22 mouse cellular contexts compared by ENCODE assay signal in genomic region chr11:77532202-77532846, GRCm38 (mm10). TPM values are rescaled to one million over a fixed set of nuclear protein-coding genes. Genes with fewer than 3 reads are reported as not detected.
DNase-seq lines count a peak whose midpoint lies in the region; ATAC-seq lines count a peak whose summit lies in the region.
"Had no signal": no experiment of that assay in that cellular context is flagged by ENCODE, and none has a peak within 500 bp of the region (broad histone marks: within the 10 kb centered on the region; RNA-seq: fewer than 3 reads in every experiment).

No protein-coding gene starts in this region.

- no peaks in the 10 kb centered on the region for H3K4me1 ChIP-seq in midbrain, embryonic 16.5 days (ENCODE audit: control insufficient read depth, insufficient read depth, low read length)
- H3K4me1 ChIP-seq: embryonic facial prominence, embryonic 12.5 days; forebrain, embryonic 13.5 days had no signal

- H3K9ac ChIP-seq in midbrain, embryonic 16.5 days (ENCODE audit: low read depth, low read length): no peak overlapping the region
- H3K9ac ChIP-seq: embryonic facial prominence, embryonic 12.5 days; forebrain, embryonic 13.5 days had no signal

- H3K4me2 ChIP-seq in midbrain, embryonic 16.5 days (ENCODE audit: low read length): no peak overlapping the region
- H3K4me2 ChIP-seq: embryonic facial prominence, embryonic 12.5 days; forebrain, embryonic 13.5 days had no signal

- H3K4me3 ChIP-seq in midbrain, embryonic 16.5 days (ENCODE audit: low read depth, low read length): no peak overlapping the region
- H3K4me3 ChIP-seq: embryonic facial prominence, embryonic 10.5 days; embryonic facial prominence, embryonic 12.5 days; forebrain, embryonic 13.5 days had no signal

- peak; percentile 45 for DNase-seq in CD4-positive helper T cell, adult 2 months (ENCODE audit: low read depth, low spot score)
- peak; percentile 71 for DNase-seq in induced T-regulatory cell, adult 2 months (ENCODE audit: low read depth)
- DNase-seq in layer of hippocampus, adult 9-10 months (ENCODE audit: low spot score): no peak
- DNase-seq in spleen, postnatal 10 days (ENCODE audit: low spot score in 2 of 2): no peak
- DNase-seq: adrenal gland, adult 8-10 months; adrenal gland, postnatal 14 days; adrenal gland, postnatal 36 days; B cell, adult 2 months; cerebellum, adult 11-12 months; cerebellum, adult 2 months; cerebellum, adult 9-10 months; cerebellum, postnatal 10 days; cerebellum, postnatal 25 days had no signal

- no peaks in the 10 kb centered on the region for H3K9me3 ChIP-seq in midbrain, embryonic 16.5 days (replicated peaks; ENCODE audit: control insufficient read depth, low read length, poor library complexity, severe bottlenecking)
- H3K9me3 ChIP-seq: embryonic facial prominence, embryonic 10.5 days; embryonic facial prominence, embryonic 12.5 days; forebrain, embryonic 13.5 days had no signal

- ATAC-seq in CD4-positive, CD25-positive, alpha-beta regulatory T cell, adult 4 months: peak; percentile 69
- no peak for ATAC-seq in midbrain, embryonic 16.5 days
- ATAC-seq: forebrain, embryonic 13.5 days; forebrain, embryonic 16.5 days had no signal

- 91% methylated on average over 4 of the region's 4 CpGs for WGBS in midbrain, embryonic 16.5 days

- no peak overlapping the region for H3K27ac ChIP-seq in midbrain, embryonic 16.5 days (ENCODE audit: low read length)
- H3K27ac ChIP-seq: embryonic facial prominence, embryonic 10.5 days; embryonic facial prominence, embryonic 12.5 days; forebrain, embryonic 13.5 days had no signal

- H3K27me3 ChIP-seq in midbrain, embryonic 16.5 days (ENCODE audit: control insufficient read depth, insufficient read depth, low read depth, low read length): no peaks in the 10 kb centered on the region
- H3K27me3 ChIP-seq: embryonic facial prominence, embryonic 12.5 days; forebrain, embryonic 13.5 days had no signal

- H3K36me3 ChIP-seq in midbrain, embryonic 16.5 days (ENCODE audit: control insufficient read depth, insufficient read depth, low read length): peaks cover 2% of the 10 kb centered on the region; the same call in 1 of the 2 replicates

RNA-seq across cellular contexts. Expression of gene Gm10392, which starts 13.3 kb away (rescaled TPM):
- under 1 TPM; 0.48 to 0.58 TPM for polyA plus RNA-seq in CD4-positive, CD25-positive, alpha-beta regulatory T cell, adult 4 months (2017; shearing (Covaris generic))
- polyA plus RNA-seq in midbrain, embryonic 16.5 days (2015; fragmentation: Nextera tagmentation; extraction: Ambion mirVana): not detected in 2 replicates
- polyA plus RNA-seq: cerebellum, adult 2 months; cortical plate, adult 2 months; embryonic facial prominence, embryonic 12.5 days; embryonic facial prominence, embryonic 14.5 days; forebrain, embryonic 16.5 days; frontal cortex, adult 2 months had no signal

RNA-seq across cellular contexts. Expression of gene Trp53i13, which starts 16.5 kb away (rescaled TPM):
- polyA plus RNA-seq in CD4-positive, CD25-positive, alpha-beta regulatory T cell, adult 4 months (2017; shearing (Covaris generic)): 1 to 10 TPM; 5.9 to 8.5 TPM
- polyA plus RNA-seq in midbrain, embryonic 16.5 days (2015; fragmentation: Nextera tagmentation; extraction: Ambion mirVana): 10.5 and 12.6 TPM in 2 replicates

RNA-seq across cellular contexts. Expression of gene Abhd15, which starts 17.4 kb away (rescaled TPM):
- 1 to 10 TPM; 2.0 to 3.7 TPM for polyA plus RNA-seq in CD4-positive, CD25-positive, alpha-beta regulatory T cell, adult 4 months (2017; shearing (Covaris generic))
- polyA plus RNA-seq in midbrain, embryonic 16.5 days (2015; fragmentation: Nextera tagmentation; extraction: Ambion mirVana): 2.4 and 3.1 TPM in 2 replicates

RNA-seq across cellular contexts. Expression of gene Git1, which starts 39.0 kb away (rescaled TPM):
- 10 to 100 TPM in 1 of 2 experiments, 1 to 10 TPM in 1; 9.6 to 10.9 TPM for polyA plus RNA-seq in CD4-positive, CD25-positive, alpha-beta regulatory T cell, adult 4 months (2017; shearing (Covaris generic))
- 15.9 and 17.3 TPM in 2 replicates for polyA plus RNA-seq in midbrain, embryonic 16.5 days (2015; fragmentation: Nextera tagmentation; extraction: Ambion mirVana)

RNA-seq across cellular contexts. Expression of gene Ankrd13b, which starts 42.8 kb away (rescaled TPM):
- polyA plus RNA-seq in CD4-positive, CD25-positive, alpha-beta regulatory T cell, adult 4 months (2017; shearing (Covaris generic)): 1 to 10 TPM; 1.3 to 1.4 TPM
- 31.9 and 33.7 TPM in 2 replicates for polyA plus RNA-seq in midbrain, embryonic 16.5 days (2015; fragmentation: Nextera tagmentation; extraction: Ambion mirVana)

Comparison
In these comparisons a context has a peak if more than half of its experiments do, and no peak if none do; other contexts are left out.
1. DNase-seq: peak in CD4-positive helper T cell, adult 2 months (single experiment) and induced T-regulatory cell, adult 2 months (single experiment); none in layer of hippocampus, adult 9-10 months (single experiment) and spleen, postnatal 10 days (0 of 2).